Mouse (Mus musculus): ENCODE measurements at regions not wholly inside any gene's neighbourhood (a gene's known extent, or its start where the extent isn't known, plus 50 kb on each side); places are given as distances from the start of the nearest gene placed in this dataset.
"Not testable (repeated sequence)": the region's sequence is repeated elsewhere in the genome, so short reads cannot be mapped to it uniquely, and the experiment has no call there.

DNA sequence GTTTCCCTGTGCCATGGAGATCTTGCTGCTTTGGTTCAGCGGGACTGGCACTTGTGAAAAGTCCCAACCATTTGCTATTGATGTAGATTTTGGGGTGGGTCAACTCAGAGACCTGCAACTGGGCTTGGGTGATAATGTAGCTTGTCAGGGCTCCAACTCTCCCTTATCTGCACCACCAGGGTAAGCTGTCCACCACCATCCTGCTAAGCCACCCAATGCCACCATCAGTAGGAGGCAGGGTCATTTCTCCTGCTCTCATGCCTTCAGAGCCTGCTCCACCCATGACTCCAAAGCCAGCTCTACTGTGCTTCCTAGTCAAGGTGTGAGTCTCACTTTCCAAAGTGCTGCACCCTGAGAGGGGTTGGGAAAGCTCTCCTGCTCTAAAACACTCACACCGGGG is 776.2 kb downstream of the Diaph2 start:
- DNase-seq (ENCODE audit: low spot score): no peak

DNA sequence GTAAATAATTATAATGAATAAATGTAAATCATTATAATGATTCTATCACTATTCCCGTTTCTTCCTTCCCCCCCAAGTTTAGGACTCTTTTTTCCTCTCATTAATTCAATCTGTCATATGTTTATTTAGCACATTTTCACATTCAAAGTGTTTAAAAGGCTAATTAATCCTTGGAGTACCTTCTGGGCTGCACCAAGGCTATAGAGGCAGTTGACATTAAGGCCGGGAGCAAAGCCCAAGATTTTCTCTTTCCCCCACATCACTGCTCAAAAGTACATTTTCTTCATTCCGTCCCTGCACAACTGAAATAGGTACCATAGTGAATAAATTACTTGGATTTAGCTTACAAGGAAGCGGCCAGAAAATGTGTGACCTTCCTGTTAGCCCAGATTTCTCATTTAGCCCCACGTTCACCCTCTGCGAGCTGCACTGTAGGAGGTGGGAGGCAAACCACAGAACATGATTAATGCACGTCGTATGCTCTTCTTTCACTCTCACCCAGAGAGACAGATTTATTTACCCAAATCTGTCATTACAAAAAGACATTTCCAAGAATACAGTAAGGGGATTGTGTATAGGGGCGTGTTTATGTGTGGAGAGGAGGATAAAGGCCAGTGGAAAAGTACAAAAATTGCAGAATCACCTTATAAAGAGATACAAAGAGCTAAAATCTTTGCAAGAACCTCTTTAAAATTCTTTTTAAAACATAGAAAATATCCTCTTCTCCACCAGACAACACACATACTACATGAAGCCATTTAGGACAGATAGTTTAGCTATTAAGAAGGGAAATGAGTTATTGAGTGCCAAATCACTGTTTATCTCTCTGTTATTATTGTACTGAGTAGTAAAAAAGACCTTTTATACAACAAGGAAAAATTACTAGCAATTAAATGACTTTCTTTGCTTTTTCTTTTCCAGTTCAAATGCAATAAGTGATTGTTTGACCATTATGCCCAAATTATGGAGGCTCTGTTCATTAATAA is 783.9 kb downstream of the Diaph2 start:
- DNase-seq (ENCODE audit: low spot score): no peak

GRCm38 (mm10) chrX:130538771-130539170 is 789.2 kb downstream of the Diaph2 start:
- not testable (repeated sequence) for DNase-seq (ENCODE audit: low spot score)

DNA sequence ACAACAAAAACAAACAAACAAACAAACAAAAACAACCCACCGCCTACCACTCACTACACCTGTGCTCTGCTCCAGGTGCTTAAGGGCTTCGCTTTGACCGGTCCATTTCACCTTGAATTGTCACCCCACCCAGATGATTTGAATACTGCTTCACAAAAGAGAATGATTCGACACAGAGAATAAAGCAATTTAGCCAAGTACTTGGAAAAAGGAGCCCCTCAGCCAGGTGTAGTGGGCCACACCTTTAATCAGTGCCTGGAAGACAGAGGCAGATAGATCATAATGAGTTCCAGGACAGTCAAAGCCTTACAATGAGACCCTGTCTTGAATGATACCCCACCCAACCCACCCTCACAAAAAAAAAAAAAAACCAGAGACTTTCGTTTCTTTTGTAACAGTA is 798.5 kb downstream of the Diaph2 start:
- DNase-seq (ENCODE audit: low spot score): no peak

DNA sequence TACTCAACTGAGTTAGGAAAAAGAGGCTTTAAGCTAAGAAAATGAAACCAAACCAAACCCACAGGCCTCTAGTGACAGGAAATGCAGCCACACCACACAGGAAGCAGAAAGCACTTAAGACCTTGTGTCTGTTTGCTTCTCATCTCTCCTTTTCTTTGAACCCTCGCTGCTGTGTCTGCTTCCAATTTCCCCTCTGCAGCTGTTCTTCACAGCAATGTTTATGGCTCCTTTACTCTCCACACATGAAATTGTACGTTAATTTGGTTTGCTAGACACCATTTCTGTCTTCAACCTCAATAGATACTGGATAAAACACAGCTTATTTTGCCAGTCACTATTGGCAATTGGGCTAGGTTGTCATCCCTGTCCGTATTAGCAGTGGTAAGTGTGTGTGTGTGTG is 799.7 kb downstream of the Diaph2 start:
- no peak for DNase-seq (ENCODE audit: low spot score)

- DNase-seq (ENCODE audit: low spot score): no peak
These were observed 800.4 kb downstream of the Diaph2 start for GRCm38 (mm10) chrX:130549925-130550324.

- DNase-seq (ENCODE audit: low spot score): no peak
These were observed 807.7 kb downstream of the Diaph2 start for GRCm38 (mm10) chrX:130557251-130557650.

DNA sequence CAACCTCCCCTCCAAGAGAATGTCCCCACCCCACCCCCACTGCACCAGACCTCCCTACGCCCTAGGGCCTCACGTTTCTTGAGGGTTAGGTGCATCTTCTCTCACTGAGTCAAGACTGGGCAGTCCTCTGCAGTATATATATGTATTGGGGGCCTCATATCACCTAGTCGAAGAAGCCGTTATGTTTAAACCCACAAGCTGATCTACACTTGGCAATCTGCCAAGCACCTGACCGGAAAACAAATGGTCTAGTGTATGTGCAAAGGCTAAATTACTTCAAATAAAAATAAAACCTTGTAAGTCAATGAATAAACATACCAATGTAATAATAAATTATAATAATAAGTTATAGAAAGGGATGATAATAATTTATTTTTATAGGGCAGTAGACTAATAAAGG is 828.2 kb downstream of the Diaph2 start:
- no peak for DNase-seq (ENCODE audit: low spot score)

DNA sequence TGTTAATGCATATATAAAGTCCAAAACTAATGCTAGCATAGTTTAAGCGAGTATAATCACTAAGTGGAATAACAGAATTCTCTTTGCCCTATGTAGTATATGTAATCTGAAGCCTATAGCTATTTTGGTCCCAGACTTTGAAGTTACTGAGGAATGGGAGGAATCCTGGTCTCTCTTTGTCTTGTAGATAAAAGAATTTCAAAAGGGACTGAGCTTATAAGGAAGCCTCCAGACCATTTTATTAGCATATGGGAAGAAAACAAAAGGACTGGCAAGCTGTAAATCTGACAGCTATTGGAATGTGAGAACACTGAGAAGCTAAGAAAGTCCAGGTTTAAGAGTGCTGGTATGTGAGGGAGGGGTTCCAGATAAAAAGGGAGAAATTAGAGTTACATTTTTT is 847.1 kb downstream of the Diaph2 start:
- DNase-seq (ENCODE audit: low spot score): no peak

DNA sequence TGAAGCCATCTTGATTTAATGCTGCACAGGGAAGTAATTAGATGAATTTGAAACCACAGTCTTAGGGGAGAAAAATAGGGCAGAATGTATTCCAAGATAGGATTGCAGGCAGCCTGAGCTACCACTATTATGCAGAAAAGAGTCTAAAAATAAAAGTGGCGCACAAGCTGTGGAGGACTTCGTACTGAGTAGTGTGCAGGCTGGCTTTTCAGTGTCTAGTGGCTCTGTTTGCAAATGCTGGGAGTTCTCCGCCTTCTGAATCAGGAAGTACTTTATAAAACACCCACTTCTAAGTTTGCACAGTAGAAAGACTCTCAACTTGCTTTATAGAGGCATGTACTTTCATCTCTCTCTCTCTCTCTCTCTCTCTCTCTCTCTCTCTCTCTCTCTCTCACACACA is 852.4 kb downstream of the Diaph2 start:
- peak; percentile 2 for DNase-seq (ENCODE audit: low spot score)

- DNase-seq (ENCODE audit: low spot score): no peak
These were observed 889.0 kb downstream of the Diaph2 start for GRCm38 (mm10) chrX:130638513-130638912.

- DNase-seq (ENCODE audit: low spot score): no peak
These were observed 906.3 kb downstream of the Diaph2 start for GRCm38 (mm10) chrX:130655815-130656214.

GRCm38 (mm10) chrX:130684381-130684780 is 934.8 kb downstream of the Diaph2 start:
- DNase-seq (ENCODE audit: low spot score): no peak

GRCm38 (mm10) chrX:130708929-130709328 is 959.4 kb downstream of the Diaph2 start:
- DNase-seq (ENCODE audit: low spot score): no peak

DNA sequence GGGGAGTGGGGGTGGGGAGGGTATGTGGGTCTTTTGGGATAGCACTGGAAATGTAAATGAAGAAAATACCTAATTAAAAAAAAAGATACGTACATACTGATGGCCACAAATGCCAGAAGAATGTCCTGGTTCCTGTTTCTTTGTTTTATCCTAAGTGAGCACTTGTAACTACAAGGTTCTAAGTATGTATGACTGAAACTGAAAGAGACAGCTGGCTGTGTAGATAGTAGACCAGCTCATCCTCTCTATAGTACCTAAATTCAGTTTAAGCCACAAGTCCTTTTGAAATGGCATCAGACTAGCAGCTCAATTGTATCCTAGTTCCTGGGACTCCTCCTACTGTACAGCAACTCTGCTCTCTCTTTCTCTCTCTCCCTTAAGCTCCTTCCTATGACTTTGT is 994.6 kb downstream of the Diaph2 start:
- DNase-seq (ENCODE audit: low spot score): not testable (repeated sequence)

Data from layer of hippocampus, adult 11-12 months (tissue).